Mouse (Mus musculus) gastrocnemius, postnatal 14 days (tissue): ENCODE data around the gene Amotl2. TPM values are rescaled to one million over a fixed set of nuclear protein-coding genes. Genes with fewer than 3 reads are reported as not detected.
A peak's percentile ranks its signal among the peaks of the same experiment; 100 is the strongest.

Experiments used
- DNase-seq: peaks from one replicate; pipeline ENCODE4 v3.0.0; 2021; ENCODE audit warnings: mixed read lengths
- intact Hi-C: fragments of 180-260 bp; cut with DNase I; formaldehyde crosslinking; loops from one replicate; pipeline ENCODE4 v1.15.1; 2025; ENCODE audit warnings: low total_unique reads
- total RNA-seq, 2 experiments: library from RNA; stranded (reverse); gene quantifications; 2 replicates each; pipeline ENCODE4 v1.2.3; 2021

Amotl2 gene
- total RNA-seq, 2 experiments from 2014 or later, result 19.4 to 25.0 TPM

GRCm38 (mm10) chr9:102717164-102717885 lies 853 bp downstream of the Amotl2 start:
- peak; percentile 94 for DNase-seq
- intact Hi-C loops, result loop anchor here (10.0 kb wide), 1 partner anchor 147 kb away; no protein-coding TSS in a partner anchor

- intact Hi-C loops, result loop anchor here (10.0 kb wide), 1 partner anchor 147 kb away; no protein-coding TSS in a partner anchor
- DNase-seq, result peak; percentile 85
Measured at GRCm38 (mm10) chr9:102717886-102718643, 1.6 kb downstream of the Amotl2 start.

GRCm38 (mm10) chr9:102718676-102719075 lies 2.2 kb downstream of the Amotl2 start:
- no peak for DNase-seq

GRCm38 (mm10) chr9:102719085-102719484 lies 2.6 kb downstream of the Amotl2 start:
- intact Hi-C loops, result loop anchor here (10.0 kb wide), 1 partner anchor 146 kb away; no protein-coding TSS in a partner anchor
- DNase-seq, result no peak

More at GRCm38 (mm10) chr9:102718676-102719075, 2.2 kb downstream of the Amotl2 start:
- intact Hi-C loops, result loop anchor here (10.0 kb wide), 1 partner anchor 146 kb away; no protein-coding TSS in a partner anchor

GRCm38 (mm10) chr9:102719936-102720566 lies 3.6 kb downstream of the Amotl2 start:
- intact Hi-C loops, result loop anchor here (10.0 kb wide), 1 partner anchor 145 kb away; no protein-coding TSS in a partner anchor
- no peak for DNase-seq

- DNase-seq, result no peak
- intact Hi-C loops, result no loop called here
Measured at GRCm38 (mm10) chr9:102720567-102721167, 4.2 kb downstream of the Amotl2 start.

- DNase-seq, result no peak
Measured at GRCm38 (mm10) chr9:102721406-102721978, 5.0 kb downstream of the Amotl2 start.

GRCm38 (mm10) chr9:102722071-102722561 lies 5.6 kb downstream of the Amotl2 start:
- intact Hi-C loops, result no loop called here
- DNase-seq, result no peak

More at GRCm38 (mm10) chr9:102721406-102721978, 5.0 kb downstream of the Amotl2 start:
- intact Hi-C loops, result no loop called here

- intact Hi-C loops, result no loop called here
Measured at GRCm38 (mm10) chr9:102722750-102723149, 6.3 kb downstream of the Amotl2 start.

GRCm38 (mm10) chr9:102723241-102723709 lies 6.8 kb downstream of the Amotl2 start:
- no peak for DNase-seq
- intact Hi-C loops, result no loop called here

More at GRCm38 (mm10) chr9:102722750-102723149, 6.3 kb downstream of the Amotl2 start:
- DNase-seq, result peak; percentile 0

GRCm38 (mm10) chr9:102723990-102724461 lies 7.6 kb downstream of the Amotl2 start:
- intact Hi-C loops, result no loop called here
- peak; percentile 74 for DNase-seq

GRCm38 (mm10) chr9:102724942-102725341 lies 8.5 kb downstream of the Amotl2 start:
- intact Hi-C loops, result no loop called here
- no peak for DNase-seq

GRCm38 (mm10) chr9:102725958-102726654 lies 9.6 kb downstream of the Amotl2 start:
- intact Hi-C loops, result no loop called here

GRCm38 (mm10) chr9:102726811-102727210 lies 10.3 kb downstream of the Amotl2 start:
- no peak for DNase-seq
- intact Hi-C loops, result no loop called here

More at GRCm38 (mm10) chr9:102725958-102726654, 9.6 kb downstream of the Amotl2 start:
- peak; percentile 93 for DNase-seq

GRCm38 (mm10) chr9:102727662-102728468 lies 11.4 kb downstream of the Amotl2 start:
- intact Hi-C loops, result no loop called here
- no peak for DNase-seq

- DNase-seq, result no peak
- intact Hi-C loops, result no loop called here
Measured at GRCm38 (mm10) chr9:102728469-102728747, 11.9 kb downstream of the Amotl2 start.

GRCm38 (mm10) chr9:102729093-102729845 lies 12.8 kb downstream of the Amotl2 start:
- intact Hi-C loops, result no loop called here
- no peak for DNase-seq
